Mouse (Mus musculus) lung, embryonic 15.5 days (tissue): ENCODE data around the gene Rab3gap1. TPM values are rescaled to one million over a fixed set of nuclear protein-coding genes. Genes with fewer than 3 reads are reported as not detected.

ENCODE experiments used
- ATAC-seq: fragments of 200-750 bp; cut with Nextera tagmentation; 2 replicates; pipeline ENCODE4 v1.8.0; 2017; ENCODE audit warnings: moderate number of reproducible peaks, borderline replicate concordance; ENCODE audit not compliant: low FRiP score, low TSS enrichment; ENCODE audit errors: extremely low read depth
- H3K27ac ChIP-seq: fragments of 300-500 bp; sonication (generic); 2 replicates; pipeline ENCODE4 v1.5.1; 2015; ENCODE audit warnings: moderate library complexity, mild to moderate bottlenecking, inconsistent platforms
- H3K27me3 ChIP-seq: fragments of 300-500 bp; sonication (generic); 2 replicates; pipeline ENCODE4 v1.6.1; 2015; ENCODE audit warnings: inconsistent platforms
- H3K36me3 ChIP-seq: fragments of 300-500 bp; sonication (generic); 2 replicates; pipeline ENCODE4 v1.6.1; 2015; ENCODE audit warnings: inconsistent platforms
- H3K4me1 ChIP-seq: fragments of 300-500 bp; sonication (generic); 2 replicates; pipeline ENCODE4 v1.6.1; 2015; ENCODE audit warnings: inconsistent platforms
- H3K4me2 ChIP-seq: fragments of 300-500 bp; sonication (generic); 2 replicates; pipeline ENCODE4 v1.6.1; 2015; ENCODE audit warnings: inconsistent platforms, mild to moderate bottlenecking, moderate library complexity
- H3K4me3 ChIP-seq: fragments of 300-500 bp; sonication (generic); 2 replicates; pipeline ENCODE4 v1.5.1; 2015; ENCODE audit warnings: mild to moderate bottlenecking, inconsistent platforms
- H3K9ac ChIP-seq: fragments of 300-500 bp; sonication (generic); 2 replicates; pipeline ENCODE4 v1.6.1; 2015; ENCODE audit warnings: inconsistent platforms
- H3K9me3 ChIP-seq: fragments of 300-500 bp; sonication (generic); 2 replicates; pipeline ENCODE4 v1.6.1; 2016; ENCODE audit warnings: inconsistent platforms
- WGBS: fragments of 180-500 bp; shearing (Covaris S2); methylation state at CpG from one replicate; pipeline ENCODE4 v1.1.7; 2015; 5-methylcytosine and 5-hydroxymethylcytosine counted together
- polyA plus RNA-seq: library from polyadenylated mRNA; unstranded; fragments of >200 nt; fragmentation: Nextera tagmentation; extraction: Ambion mirVana; gene quantifications from 2 replicates; pipeline ENCODE4 v1.2.1, GENCODE M21; 2015

Gene Rab3gap1
- polyA plus RNA-seq, 1 experiment from 2014 or later: 24.9 TPM

- ATAC-seq: no peak
- no peak overlapping the region for H3K9ac ChIP-seq
- no peaks in the 10 kb centered on the region for H3K27me3 ChIP-seq
- H3K4me1 ChIP-seq: no peaks in the 10 kb centered on the region
- no peaks in the 10 kb centered on the region for H3K36me3 ChIP-seq
- no peaks in the 10 kb centered on the region for H3K9me3 ChIP-seq
- no peak overlapping the region for H3K4me2 ChIP-seq
- H3K27ac ChIP-seq: no peak overlapping the region
- no peak overlapping the region for H3K4me3 ChIP-seq
- WGBS: 52% methylated on average over 6 of the region's 6 CpGs
Measured at GRCm38 (mm10) chr1:127859799-127860400, 8.7 kb upstream of the Rab3gap1 start.

DNA sequence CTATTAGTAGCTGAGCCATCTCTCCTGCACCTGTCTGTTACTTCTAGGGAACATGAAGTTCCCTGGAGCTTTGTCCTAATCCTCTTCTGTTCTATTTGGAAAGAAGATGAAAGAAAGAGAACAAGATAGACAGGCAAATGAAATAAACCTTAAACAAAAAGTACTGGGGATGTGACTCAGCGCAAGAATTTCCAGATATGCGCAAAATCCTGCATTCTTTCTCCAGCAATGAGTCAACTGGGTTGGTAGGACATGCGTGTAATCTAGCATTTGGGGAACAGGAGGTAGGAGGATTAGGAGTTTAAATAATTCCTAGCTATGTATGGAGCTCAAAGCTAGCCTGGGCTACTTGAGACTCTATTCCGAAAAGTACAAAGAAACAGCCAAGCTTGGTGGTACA, 8.1 kb upstream of the Rab3gap1 start:
- H3K9me3 ChIP-seq: no peaks in the 10 kb centered on the region
- H3K4me1 ChIP-seq: no peaks in the 10 kb centered on the region
- no peak for ATAC-seq
- WGBS: 92% methylated on average over 4 of the region's 4 CpGs
- H3K27me3 ChIP-seq: no peaks in the 10 kb centered on the region
- no peak overlapping the region for H3K4me3 ChIP-seq
- no peak overlapping the region for H3K9ac ChIP-seq
- no peak overlapping the region for H3K27ac ChIP-seq
- no peak overlapping the region for H3K4me2 ChIP-seq
- no peaks in the 10 kb centered on the region for H3K36me3 ChIP-seq

DNA sequence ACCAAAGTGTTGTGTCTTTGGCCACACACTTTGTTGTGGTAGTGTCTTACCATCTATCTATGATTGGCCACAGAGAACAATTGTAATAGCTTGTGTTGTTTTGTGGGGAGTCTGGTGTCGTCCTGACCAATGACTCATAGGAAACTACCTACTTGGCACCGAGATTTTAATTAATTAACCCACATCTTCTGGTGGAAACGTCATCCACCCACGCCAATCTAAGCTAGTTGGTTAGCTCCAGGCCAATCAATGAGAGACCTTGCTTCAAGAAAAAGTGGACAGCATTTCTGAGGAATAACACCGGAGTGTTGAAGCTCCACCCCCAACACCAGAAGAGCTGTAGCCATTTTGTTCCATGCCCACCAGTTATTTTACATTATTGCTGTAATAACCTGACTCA, 6.7 kb upstream of the Rab3gap1 start:
- Histone ChIP-seq H3K27ac (no peak overlapping the region), H3K9ac (no peak overlapping the region), H3K4me1 (no peaks in the 10 kb centered on the region), H3K36me3 (no peaks in the 10 kb centered on the region), H3K27me3 (no peaks in the 10 kb centered on the region), H3K9me3 (no peaks in the 10 kb centered on the region), H3K4me2 (no peak overlapping the region), H3K4me3 (no peak overlapping the region)
- 78% methylated on average over 5 of the region's 5 CpGs for WGBS
- no peak for ATAC-seq

- no peak for ATAC-seq
- H3K4me2 ChIP-seq: no peak overlapping the region
- H3K9me3 ChIP-seq: no peaks in the 10 kb centered on the region
- H3K4me3 ChIP-seq: no peak overlapping the region
- H3K36me3 ChIP-seq: no peaks in the 10 kb centered on the region
- no peaks in the 10 kb centered on the region for H3K4me1 ChIP-seq
- no peak overlapping the region for H3K27ac ChIP-seq
- H3K9ac ChIP-seq: no peak overlapping the region
- H3K27me3 ChIP-seq: no peaks in the 10 kb centered on the region
- 75% methylated on average over 7 of the region's 7 CpGs for WGBS
Measured at GRCm38 (mm10) chr1:127863806-127864205, 4.8 kb upstream of the Rab3gap1 start.

- 10% methylated on average over 8 of the region's 8 CpGs for WGBS
- H3K4me3 ChIP-seq: peak overlapping the region; percentile 72
- no peak overlapping the region; the same call in 1 of the 2 replicates for H3K27ac ChIP-seq
- peak overlapping the region; percentile 54 for H3K9ac ChIP-seq
- peak overlapping the region; percentile 55 for H3K4me2 ChIP-seq
- peaks cover 9% of the 10 kb centered on the region for H3K4me1 ChIP-seq
- ATAC-seq: no peak
- peaks cover 12% of the 10 kb centered on the region; the same call in 1 of the 2 replicates for H3K36me3 ChIP-seq
- no peaks in the 10 kb centered on the region for H3K27me3 ChIP-seq
- H3K9me3 ChIP-seq: no peaks in the 10 kb centered on the region
Measured at GRCm38 (mm10) chr1:127869276-127869675, 703 bp downstream of the Rab3gap1 start.

DNA sequence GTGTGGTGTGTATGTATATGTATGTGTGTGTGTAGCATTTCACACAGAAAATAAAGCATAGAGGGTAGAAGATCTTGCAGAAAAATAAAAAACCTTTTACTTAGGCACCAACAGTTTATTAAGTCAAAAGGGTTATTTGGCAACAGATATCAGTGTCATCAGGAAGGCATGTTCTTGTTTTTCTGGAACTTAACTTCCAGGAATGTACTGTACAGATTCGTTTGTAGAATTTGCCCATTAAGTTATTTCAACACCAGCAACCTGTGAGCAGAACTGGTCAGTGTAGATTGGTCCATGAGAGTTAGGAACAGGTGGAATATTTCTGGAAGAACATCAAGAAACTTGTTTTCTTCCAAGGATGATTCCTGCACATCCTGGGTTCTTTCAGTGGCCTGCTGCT, 30.8 kb downstream of the Rab3gap1 start:
- no peak overlapping the region for H3K9ac ChIP-seq
- no peak overlapping the region for H3K4me2 ChIP-seq
- H3K9me3 ChIP-seq: no peaks in the 10 kb centered on the region
- no peaks in the 10 kb centered on the region for H3K36me3 ChIP-seq
- no peaks in the 10 kb centered on the region for H3K4me1 ChIP-seq
- H3K4me3 ChIP-seq: no peak overlapping the region
- no peak for ATAC-seq
- no peaks in the 10 kb centered on the region for H3K27me3 ChIP-seq
- 68% methylated on average over 1 of the region's 1 CpGs for WGBS
- no peak overlapping the region for H3K27ac ChIP-seq

- no peaks in the 10 kb centered on the region for H3K27me3 ChIP-seq
- H3K27ac ChIP-seq: no peak overlapping the region
- 78% methylated on average over 2 of the region's 2 CpGs for whole genome bisulfite sequencing
- H3K4me3 ChIP-seq: no peak overlapping the region
- H3K9me3 ChIP-seq: no peaks in the 10 kb centered on the region
- no peak for ATAC-seq
- no peak overlapping the region for H3K9ac ChIP-seq
- no peaks in the 10 kb centered on the region for H3K4me1 ChIP-seq
- H3K36me3 ChIP-seq: peaks cover 4% of the 10 kb centered on the region; the same call in 1 of the 2 replicates
- no peak overlapping the region for H3K4me2 ChIP-seq
Measured at GRCm38 (mm10) chr1:127904774-127905385, 36.3 kb downstream of the Rab3gap1 start.

DNA sequence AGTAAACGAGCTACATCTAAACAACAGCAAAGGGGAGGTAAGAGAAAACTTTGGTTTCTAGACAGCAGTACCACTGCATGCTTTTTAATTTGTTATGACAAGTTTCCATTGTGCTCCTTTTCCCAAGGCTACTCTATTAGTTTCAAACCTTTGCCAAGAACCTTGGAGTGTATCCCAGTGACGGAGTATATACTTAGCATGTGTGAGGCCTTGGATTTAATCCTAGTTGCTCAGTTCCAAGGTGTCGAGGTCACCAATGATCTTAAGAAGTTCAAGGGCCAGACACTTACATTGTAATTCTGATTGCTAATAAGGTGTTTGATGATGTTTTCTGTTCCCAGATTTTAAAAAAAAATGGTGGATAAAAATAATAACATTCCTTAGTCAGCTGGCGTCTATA, 44.5 kb downstream of the Rab3gap1 start:
- Histone ChIP-seq H3K36me3 (peaks cover 10% of the 10 kb centered on the region; the same call in 1 of the 2 replicates), H3K4me1 (peaks cover 12% of the 10 kb centered on the region), H3K9ac (no peak overlapping the region), H3K9me3 (no peaks in the 10 kb centered on the region), H3K27me3 (no peaks in the 10 kb centered on the region), H3K4me2 (no peak overlapping the region), H3K27ac (no peak overlapping the region), H3K4me3 (no peak overlapping the region)
- 62% methylated on average over 4 of the region's 4 CpGs for WGBS
- peak; percentile 82; the same call in 1 of the 2 replicates for ATAC-seq

- peaks cover 21% of the 10 kb centered on the region for H3K36me3 ChIP-seq
- H3K27ac ChIP-seq: peak overlapping the region; percentile 64; the same call in 1 of the 2 replicates
- no peak overlapping the region for H3K4me2 ChIP-seq
- no peaks in the 10 kb centered on the region for H3K9me3 ChIP-seq
- H3K27me3 ChIP-seq: no peaks in the 10 kb centered on the region
- H3K4me3 ChIP-seq: no peak overlapping the region
- peaks cover 12% of the 10 kb centered on the region for H3K4me1 ChIP-seq
- peak; percentile 52; the same call in 1 of the 2 replicates for ATAC-seq
- H3K9ac ChIP-seq: no peak overlapping the region
- WGBS: 55% methylated on average over 6 of the region's 6 CpGs
Measured at GRCm38 (mm10) chr1:127915316-127915715, 46.7 kb downstream of the Rab3gap1 start.

- ATAC-seq: peak; percentile 74
- Histone ChIP-seq H3K27me3 (no peaks in the 10 kb centered on the region), H3K27ac (0 out of 2 replicates have a peak overlapping the region, but pooled peaks have one; percentile 64), H3K4me3 (no peak overlapping the region), H3K4me1 (peaks cover 12% of the 10 kb centered on the region), H3K4me2 (no peak overlapping the region), H3K36me3 (peaks cover 23% of the 10 kb centered on the region), H3K9me3 (no peaks in the 10 kb centered on the region), H3K9ac (no peak overlapping the region)
- 24% methylated on average over 1 of the region's 1 CpGs for WGBS
Measured at GRCm38 (mm10) chr1:127915802-127916201, 47.2 kb downstream of the Rab3gap1 start.

- Histone ChIP-seq H3K4me1 (no peaks in the 10 kb centered on the region), H3K27me3 (no peaks in the 10 kb centered on the region), H3K36me3 (peaks cover 53% of the 10 kb centered on the region), H3K9ac (no peak overlapping the region), H3K9me3 (no peaks in the 10 kb centered on the region), H3K4me3 (no peak overlapping the region), H3K27ac (no peak overlapping the region), H3K4me2 (no peak overlapping the region)
- no peak for ATAC-seq
- 87% methylated on average over 2 of the region's 2 CpGs for WGBS
Measured at GRCm38 (mm10) chr1:127933405-127933804, 64.8 kb downstream of the Rab3gap1 start.

DNA sequence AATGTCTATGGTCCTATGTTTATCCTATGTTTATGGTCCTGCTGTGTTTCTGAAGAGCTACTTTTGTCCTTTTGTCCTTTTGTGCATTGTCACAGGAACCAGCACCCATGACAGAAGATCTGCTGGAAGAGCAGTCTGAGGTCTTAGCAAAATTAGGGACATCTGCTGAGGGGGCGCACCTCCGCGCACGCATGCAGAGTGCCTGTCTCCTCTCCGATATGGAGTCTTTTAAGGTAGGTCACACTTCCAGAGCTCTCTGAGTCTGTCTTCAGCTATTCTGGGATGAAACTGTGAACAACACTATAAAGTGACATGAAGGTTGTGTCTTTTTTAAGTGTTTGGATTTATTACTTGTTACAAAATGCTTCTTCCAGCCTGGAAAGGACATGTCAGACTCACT, 65.7 kb downstream of the Rab3gap1 start:
- H3K4me3 ChIP-seq: no peak overlapping the region
- no peak overlapping the region for H3K9ac ChIP-seq
- 96% methylated on average over 5 of the region's 5 CpGs for WGBS
- H3K4me1 ChIP-seq: no peaks in the 10 kb centered on the region
- ATAC-seq: no peak
- no peaks in the 10 kb centered on the region for H3K27me3 ChIP-seq
- H3K9me3 ChIP-seq: no peaks in the 10 kb centered on the region
- H3K27ac ChIP-seq: no peak overlapping the region
- H3K4me2 ChIP-seq: no peak overlapping the region
- peaks cover 61% of the 10 kb centered on the region for H3K36me3 ChIP-seq
